Mouse (Mus musculus) ES-Bruce4 (cell line): ENCODE results near the gene Gm21119.
"Not testable (repeated sequence)": the region's sequence is repeated elsewhere in the genome, so short reads cannot be mapped to it uniquely, and the experiment has no call there.

Experiments used
- CTCF ChIP-seq: IDR thresholded peaks from one replicate; pipeline ENCODE4 v1.8.1; 2011; ENCODE audit warnings: low read depth, low read length
- EP300 ChIP-seq: IDR thresholded peaks from 2 replicates; pipeline ENCODE4 v1.6.1; 2011; ENCODE audit warnings: low read depth, low read length; ENCODE audit not compliant: insufficient read depth
- POLR2A ChIP-seq: IDR thresholded peaks from one replicate; pipeline ENCODE4 v1.8.1; 2011; ENCODE audit warnings: low read length; ENCODE audit not compliant: insufficient read depth

- not testable (repeated sequence) for TF ChIP-seq CTCF, POLR2A, EP300
Observed at GRCm38 (mm10) chr8:20678418-20678817, 63.7 kb downstream of the Gm21119 start.
